Mouse (Mus musculus) kidney, postnatal 4 days (tissue): ENCODE measurements around the gene Psmd1.
"Not testable (repeated sequence)": the region's sequence is repeated elsewhere in the genome, so short reads cannot be mapped to it uniquely, and the experiment has no call there.

ENCODE experiments used
- DNase-seq, 2 experiments: peaks; one replicate each; pipeline ENCODE4 v3.0.0; 2021; ENCODE audit warnings: mixed read lengths in 2 of 2

The Psmd1 gene

DNA sequence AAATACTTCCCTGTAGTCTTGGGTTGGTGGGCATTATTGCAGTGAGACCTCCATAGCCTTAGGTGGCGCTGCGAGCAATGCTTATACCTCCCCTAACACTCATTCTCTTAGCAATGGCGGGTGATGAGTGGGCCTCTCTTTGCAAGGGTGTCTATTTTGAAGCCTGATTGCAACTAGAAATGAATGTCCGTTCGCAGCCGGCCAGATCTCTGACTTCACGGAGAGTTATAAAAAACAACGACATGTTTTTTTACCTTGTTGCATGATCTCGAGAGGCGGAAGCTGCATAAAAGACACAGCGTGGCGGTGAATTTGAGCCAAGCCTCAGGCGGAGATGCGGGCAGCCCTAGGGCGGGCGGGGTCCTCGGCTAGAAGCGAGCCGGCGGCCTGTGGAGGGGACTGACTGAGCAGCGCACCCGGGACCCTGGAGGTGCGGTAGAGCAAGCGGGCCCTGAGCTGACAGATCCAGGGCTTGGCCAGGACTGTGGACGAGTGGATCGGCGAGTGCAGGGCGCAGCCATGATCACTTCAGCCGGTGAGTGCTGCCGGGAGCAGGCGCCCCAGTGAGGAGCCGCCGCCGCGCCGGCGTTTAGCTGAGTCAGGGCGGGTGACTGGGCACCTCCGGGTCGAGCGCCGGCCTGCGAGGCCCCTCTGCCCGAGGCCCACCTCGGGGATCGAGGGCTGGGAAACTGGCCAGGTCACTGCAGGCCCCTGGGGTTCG lies at the start of gene Psmd1:
Psmd1 (plus strand) TSS at position 117 of the 721 bp plus-strand sequence.
- DNase-seq = peak; percentile 94

DNA sequence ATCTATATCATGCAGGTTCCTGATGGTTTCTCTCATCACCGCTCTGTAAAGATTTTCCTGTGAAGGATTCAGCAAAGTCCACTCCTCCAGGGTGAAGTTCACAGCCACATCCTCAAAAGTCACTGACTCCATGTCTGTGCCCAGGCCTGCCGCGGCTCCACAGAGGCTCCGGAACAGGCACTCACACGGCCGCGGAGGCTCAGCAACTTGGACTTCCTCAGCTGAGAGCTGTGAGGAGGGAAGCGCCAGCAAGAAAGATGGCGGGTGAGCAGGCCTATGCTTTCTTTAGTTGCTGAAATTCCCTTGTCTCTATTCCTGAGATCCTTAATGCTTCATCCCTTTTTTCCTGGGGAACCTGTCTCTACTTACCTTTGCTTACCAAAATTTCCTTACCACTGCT lies 48.4 kb upstream of the Psmd1 start:
- DNase-seq = not testable (repeated sequence)

DNA sequence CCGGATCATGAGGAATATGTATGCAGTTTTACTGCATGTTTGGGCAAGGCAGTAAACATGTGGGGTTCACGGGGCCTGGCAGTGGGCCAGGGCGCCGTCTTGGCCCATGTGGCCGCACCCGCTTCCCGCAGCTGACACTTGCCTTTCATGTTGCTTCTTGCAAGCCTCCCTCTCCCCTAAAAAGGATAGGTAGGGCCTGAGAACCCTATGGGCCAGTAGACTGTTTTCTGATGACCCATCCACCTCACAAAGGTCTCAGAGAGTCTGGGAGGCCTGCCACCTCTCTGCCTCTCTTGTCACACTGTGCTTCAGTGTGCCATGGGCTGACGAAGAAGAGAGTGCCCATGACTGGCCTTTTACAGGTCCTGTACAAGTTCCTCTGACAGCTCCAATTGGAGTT lies 47.7 kb upstream of the Psmd1 start, which contains the start of gene Spata3:
Spata3 (plus strand) TSS at position 301 of the 400 bp plus-strand sequence.
- DNase-seq = no peak

DNA sequence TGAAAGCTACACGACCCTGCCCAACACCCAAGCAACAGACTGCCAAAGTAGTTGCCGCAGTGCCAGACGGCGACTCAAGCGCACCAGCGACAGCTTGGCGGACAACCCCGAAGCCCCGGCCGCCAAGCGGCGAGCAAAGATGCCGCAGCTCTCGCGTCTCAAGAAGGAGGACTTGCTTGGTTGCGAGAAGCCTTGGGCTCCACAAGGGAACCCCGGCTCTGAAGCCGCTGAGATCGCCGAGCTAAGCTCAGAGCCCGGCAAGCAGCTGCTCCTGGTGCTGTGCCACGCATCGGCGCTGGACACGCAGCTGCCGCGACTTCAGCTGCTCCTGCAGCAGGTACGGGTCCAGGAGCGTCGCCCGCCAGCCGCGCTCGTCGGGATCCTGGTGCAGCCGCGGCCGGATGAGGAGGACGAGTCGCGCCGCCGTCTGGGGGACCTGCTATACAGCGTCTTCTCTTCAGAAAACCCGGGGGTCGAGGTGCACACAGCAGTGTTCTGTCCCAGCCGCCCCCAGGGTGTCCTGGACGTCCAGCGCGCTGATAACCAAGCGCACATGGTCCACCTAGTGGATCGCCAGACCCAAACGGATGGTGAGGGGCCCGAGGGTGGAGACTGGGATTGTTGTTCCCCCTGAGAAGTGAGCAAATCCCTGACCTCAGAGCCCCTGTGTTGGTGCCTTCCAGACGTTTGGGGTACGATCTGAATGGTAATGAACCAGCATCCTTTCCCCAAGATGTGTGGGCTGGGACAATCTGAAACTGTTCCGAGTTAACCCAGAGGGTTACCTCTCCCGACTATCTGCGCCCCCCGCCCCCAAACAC lies 45.7 kb upstream of the Psmd1 start:
- DNase-seq = peak; percentile 70 to 79

DNA sequence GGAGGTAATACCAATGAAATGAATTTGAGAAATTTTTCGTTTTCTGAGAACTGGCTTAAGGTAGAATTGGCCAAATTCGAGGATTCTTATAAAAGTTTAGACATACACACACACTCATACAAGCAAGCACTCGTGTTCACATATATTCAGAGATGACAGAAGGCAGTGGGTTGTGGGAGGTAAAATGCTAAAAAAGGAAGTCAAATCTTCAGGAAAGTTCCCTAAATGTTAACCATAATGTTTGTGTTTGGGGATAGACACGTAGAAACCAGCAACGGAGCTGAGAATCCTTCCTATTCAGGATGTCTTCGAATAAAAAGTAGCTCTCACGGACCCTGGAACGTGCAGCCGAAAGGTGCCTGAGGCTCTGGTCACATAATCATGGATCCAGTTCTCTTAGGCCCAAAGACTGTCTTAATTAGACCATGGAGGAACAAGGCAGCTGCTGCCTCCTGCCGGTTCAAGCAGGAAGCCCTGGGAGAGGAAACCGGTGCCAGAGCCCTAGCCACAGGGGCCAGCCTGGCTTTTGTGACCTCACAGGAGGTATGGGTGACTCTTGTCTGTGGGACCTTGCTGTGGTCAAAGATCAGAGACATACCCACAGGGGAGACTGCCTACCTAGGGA lies 42.7 kb upstream of the Psmd1 start:
- DNase-seq = no peak

DNA sequence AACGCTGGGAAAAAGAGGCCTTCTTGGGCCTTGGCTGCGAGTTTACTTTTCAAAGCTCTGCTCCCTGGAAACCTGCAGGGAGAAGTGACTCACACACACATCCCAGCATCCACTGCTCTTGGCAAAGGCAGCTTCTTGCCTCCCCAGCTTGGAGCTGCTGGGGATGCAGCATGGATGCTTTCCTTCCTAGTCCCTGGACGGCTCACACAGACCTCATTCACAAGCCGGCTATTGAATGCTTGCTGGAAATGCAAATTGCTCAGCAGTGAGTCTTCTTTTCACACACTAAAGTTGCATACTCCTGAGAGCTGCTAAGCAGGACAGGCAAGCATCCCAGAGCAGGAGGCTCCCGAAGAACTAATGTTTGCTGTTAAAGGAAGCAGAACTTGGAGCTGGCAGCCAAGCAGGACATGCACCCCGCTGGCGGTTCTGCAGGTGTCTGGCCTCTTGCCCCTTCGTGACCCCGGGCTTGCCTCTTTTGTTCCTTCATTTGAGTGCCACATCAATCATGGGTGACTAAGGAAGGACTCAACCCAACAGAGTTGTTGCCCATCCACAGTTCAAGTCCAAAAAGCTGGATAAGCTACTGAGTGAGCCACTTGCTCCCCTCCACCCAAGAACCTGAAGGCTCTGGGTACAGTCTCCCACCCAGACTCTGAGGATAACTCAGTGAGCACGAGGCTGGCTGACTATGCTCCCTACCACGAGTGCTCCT lies 31.8 kb upstream of the Psmd1 start:
- DNase-seq = no peak

DNA sequence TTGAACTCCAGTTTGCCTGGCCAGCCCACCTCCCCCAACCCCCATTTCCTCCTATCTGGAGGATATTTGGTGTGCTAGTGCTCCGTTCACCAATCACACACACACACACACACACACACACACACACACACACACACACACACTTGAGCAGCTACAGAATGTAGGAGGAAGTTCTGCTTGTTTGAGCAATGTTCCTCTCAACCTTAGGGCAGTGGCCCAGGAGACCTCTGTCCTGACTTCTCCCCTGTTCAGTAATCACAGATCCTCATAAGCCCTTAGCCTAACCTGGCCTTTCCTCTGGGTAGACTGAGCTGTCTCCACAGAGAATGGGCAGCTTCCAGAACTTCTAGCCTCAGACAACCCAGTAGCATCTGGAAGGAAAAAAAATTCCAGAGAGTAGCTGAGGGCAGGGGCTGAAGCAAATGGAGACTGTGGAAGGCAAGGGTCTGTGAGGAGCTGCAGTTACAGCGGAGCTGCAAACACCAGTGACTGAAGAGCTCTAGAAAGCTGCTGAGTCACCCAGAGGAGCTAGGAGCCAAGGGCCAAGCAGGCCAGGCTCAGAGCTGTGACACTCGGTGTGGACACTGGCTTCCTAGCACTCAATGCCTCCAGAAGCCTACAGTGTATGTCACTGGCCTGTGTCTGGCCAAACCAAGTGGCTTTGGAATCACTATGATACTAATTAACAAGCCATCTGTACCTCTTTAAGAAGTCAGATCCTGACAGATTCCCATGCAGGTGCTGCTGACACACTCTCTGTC lies 25.8 kb upstream of the Psmd1 start:
- DNase-seq = no peak

DNA sequence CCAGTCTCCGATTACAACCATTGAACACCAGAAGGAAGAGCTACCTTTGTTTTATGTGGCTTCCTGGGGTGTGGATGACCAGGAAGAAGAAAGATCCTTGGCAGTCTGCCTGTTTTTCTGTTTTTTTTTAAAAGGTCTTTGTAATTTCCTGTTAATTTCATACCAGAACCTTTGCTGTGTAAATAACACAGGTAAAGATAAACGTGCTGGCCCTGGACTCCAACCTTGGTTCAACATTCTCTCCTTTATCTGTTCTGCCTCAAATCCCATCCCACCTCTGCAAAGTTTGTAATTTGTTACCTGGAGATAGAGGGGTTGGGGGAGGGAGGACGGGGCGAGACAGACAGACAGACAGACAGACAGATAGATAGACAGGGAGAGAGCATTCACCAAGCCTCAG lies 24.1 kb upstream of the Psmd1 start:
- DNase-seq = no peak

DNA sequence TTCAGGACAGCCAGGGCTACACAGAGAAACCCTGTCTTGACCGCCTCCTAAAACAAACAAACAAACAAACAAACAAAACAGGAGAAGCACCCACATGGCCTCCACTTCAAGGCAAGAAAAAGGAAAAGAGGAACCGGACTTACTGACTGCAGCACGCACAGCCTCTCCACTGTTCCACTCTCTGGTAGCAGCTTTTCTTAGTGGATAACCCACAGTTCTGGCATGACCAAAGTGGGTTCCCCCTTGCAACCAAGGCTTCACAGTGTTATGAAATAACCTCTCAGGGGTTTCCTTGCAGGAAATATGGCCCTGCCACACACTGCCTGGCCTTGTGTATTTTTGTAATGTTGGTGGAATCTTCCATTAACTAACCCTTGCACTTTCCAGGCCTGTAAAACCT lies 23.4 kb upstream of the Psmd1 start:
- no peak for DNase-seq

DNA sequence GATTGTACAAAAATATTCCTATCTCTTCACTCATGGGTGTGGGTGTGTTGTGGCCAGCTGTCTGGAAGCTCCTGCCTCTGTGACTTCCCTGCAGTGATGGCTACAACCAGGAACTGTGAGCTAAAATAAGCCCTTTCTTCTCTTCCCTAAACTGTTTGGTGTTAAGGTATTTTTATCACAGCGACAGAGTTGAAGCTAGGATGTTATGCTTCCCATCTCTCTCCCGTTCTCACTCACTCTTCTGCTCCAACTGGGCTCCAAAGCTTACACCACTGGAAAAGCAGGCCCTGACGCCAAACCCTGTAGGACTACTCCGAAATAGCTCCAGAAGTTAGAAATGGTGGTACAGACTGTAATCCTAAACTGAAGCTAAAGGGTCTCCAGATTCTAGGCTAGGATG lies 19.1 kb upstream of the Psmd1 start:
- DNase-seq = no peak

DNA sequence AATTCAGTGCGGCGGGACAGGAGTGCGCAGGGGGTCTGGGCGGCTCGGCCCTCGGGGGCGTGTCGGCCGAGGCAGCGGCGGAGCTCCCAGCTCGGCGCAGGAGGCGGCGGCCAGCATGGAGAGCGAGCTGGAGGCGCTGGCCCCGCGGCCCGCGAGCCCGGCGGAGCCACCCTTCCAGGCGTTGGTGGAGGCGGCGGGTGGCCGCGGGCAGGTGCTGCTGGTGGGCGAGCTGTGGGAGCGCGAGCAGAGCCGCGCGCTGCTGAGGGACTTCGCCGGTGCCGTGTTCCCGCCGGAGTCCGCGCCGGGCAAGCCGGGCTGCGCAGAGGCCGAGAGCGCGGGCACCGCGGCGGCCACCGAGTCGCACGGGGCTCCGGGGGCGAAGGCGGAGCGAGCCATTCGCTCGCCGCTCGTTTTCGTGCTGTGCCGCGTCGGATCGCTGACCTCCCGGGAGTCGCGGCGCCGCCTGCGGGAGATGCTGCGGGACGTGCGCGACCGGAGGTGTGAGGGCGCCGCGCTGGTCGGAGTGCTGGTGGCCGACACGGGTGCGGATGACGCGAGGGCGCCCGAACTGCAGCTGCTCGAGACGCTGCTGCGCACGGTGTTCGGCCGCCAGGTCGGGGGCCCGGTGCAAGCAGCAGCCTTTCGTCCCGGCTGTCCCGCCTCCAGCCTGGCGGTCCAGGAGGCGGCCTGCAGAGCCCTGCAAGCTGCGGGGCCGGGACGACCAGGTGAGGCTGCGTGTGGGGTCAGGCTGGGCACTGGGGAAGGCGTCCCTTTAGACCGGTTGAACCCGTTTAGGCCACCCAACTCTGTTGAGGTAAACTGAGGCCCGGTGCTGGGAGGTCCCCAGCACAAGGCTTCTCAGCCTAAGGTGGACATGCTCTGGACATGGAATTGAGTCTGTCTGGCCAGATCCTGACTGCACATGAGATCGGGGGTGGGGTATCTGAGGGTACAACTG lies 18.1 kb upstream of the Psmd1 start, which contains the start of gene 2810459M11Rik:
2810459M11Rik (plus strand) TSS at position 16 of the 958 bp plus-strand sequence.
- peak; percentile 55 to 67 for DNase-seq

DNA sequence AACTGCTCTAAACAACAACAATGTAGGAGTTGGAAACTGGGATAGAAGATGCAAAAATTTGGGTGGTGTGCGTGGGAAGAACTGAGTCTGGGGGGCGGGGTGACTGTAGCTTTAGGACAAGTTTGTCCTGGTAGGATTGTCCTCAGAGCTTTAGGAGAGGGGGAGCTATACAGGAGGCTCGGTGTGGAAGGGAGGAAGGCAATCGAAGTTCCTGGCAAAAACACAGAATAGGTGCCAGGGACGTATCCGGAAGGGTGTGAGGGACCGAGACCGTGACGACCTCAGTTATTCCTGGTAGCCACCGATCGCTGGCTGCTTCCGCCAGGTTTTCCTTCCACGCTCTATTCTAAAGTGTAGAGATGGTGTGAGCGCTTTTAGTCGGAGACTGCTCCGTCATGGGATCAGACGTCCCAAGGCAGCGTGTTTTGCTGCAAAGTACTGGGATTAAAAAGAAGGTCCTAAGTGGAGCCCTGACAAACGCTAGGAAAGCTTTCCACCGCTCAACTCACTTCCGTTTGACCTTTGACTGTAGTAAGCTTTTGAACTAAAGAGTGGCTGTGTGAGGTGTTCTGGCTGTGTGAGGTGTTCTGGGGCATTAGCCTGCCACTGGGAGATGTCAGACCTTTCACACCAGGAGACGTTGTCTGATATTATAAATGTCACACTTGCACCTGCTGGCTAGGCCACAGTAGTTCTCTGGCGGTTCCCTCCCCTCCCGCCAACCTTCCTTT lies 17.2 kb upstream of the Psmd1 start:
- peak in 1 of 2 experiments; percentile 10 for DNase-seq

DNA sequence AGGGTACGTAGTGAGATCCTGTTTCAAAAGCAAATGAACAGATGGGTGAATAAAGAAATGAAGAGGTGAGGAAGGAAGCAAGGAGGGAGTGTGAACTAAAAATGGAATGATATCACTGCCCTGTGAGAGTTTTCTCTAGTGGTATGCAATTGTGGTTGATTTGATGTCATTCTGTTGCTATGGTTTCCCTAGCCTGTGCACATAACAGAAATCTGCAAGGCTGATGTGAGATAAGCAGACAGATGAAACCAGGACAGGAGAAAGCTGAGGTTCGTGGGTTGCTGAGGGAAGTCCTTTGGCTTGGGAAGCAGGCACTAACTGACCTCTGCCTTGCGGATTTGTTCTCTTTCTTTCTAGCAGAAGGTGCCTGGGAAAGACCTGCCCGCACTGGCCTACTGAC lies 16.0 kb upstream of the Psmd1 start:
- no peak for DNase-seq

DNA sequence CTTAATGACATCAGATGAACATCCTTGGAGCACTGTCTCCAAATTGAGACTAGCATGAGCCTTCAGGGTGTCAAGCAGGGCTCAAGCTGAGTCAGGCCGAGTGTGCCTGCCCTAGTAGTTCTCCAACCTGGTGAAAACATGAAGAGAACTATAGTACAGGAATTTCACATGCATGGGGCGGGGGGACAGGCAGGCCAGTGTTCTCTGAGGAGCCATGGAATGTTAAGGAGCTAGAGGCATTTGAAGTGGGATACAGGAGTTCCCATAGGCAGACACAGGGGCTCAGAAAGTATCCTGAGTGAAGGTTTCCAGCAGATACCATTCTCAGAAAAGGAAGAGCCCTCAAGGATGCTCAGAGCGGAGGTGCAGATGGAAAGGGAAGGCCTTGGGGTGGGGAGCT lies 15.4 kb upstream of the Psmd1 start:
- no peak for DNase-seq

DNA sequence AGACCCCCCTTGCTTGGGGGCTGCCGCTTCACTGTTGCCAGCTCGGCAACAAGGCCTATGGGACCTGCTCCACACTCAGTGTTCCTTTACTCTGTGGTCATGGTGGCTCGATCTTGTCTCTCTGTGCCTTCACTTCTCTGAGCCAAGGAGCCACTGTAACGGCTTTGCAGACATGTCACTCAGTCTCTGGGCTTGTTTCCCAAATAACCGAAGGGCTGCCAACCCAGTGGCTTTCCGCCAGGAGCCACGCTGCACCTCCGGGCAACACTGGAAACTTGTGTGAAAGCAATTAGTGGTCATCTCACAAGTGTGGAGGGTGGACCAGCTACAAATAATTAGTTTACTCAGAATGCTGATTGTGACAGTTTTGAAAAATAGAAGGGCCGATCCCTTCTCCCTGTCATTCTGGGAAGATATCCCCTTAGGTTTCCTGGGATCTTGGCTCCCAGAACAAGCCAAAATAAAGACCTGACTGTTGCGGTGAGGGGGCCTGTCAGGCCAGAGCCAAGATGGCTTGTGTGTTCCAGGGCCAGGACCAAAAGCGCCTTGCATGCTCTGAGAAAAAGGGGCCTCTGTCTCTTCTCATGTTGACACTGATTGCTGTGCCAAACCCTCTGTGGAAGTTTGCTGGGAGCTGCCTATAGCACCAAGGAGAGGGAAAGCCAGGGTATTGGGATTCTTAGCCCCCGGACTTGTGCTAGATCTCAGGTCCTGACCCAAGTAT lies 10.8 kb upstream of the Psmd1 start:
- no peak for DNase-seq

DNA sequence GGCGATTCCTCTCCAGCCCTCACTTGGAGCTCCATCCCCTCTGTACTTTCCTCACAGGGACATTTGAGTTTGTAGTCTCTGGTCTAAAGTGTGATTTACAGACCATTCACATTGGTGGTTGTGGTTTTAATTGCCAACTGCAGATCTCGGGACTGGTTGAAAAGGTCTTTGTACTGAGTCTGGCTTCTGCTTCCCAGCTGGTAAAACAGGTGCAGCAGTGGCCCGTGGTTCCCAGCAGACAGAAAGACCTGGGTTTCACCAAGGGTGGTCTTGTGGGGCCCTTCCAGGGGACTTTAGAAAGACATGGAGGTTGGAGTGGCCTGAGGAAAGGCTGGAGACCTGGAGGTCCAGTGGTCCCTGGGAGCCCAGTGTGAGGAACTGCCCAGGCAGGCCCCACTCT lies 9.2 kb upstream of the Psmd1 start:
- no peak for DNase-seq

DNA sequence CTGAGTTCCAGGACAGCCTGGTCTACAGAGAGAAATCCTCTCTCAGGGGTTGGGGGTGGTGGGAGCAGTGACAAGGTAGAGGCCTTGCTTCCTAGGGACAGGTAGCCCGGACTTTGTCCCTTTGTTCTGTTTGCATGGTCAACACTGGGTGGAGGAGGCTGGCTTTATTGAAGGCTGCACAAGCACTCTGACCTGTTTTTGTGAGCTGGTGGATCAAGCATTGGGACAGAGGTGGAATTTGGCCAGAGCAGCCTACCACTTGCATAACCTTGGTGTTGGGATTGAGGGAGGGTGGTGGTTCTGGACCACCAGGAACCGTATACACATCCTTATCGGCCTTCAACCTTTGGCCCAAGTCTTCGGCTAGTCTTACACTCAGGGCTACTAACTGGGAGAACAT lies 7.9 kb upstream of the Psmd1 start:
- no peak for DNase-seq

DNA sequence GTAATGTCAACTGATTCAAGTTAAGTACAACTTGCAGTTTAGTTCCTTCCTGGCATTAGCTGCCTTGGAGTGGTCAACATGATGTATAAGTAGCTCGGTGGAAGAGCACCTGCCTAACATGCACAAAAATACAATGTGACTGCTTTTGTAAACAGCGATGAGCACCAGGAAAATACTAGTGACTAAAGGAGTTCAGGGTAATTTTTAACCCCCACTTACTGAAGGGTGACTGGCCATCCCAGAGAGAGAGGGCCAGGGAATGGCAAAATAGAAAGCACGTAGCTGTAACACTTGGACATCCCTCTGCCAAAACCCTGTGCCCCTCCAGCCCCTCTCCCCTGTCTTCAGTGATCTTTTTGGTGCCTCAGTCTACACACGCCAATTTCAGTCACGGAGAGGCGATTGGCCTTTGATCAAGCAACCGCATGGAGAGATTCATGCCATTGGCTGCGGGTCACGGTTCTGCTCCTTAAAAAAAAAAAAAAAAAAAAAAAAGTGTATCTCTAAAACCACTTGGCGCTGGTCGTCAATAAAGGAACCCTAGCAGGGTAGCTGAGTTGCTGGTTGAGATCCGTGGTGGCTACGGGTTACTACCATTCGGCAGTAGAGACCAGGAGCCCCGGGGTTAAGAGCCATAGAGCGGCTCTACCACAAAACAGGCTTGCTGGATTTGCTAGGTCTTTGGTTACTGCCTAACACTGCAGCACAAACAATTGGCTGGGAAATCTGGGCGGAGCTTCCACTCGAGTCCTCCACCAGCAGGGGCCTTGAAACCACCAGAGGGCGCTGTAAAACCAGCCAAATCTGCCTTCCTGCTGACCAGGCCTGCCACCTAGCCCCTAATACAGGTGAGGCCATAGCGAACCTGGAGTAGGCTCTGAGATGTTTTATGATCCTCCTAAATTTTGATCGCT lies 5.1 kb upstream of the Psmd1 start:
- DNase-seq = peak; percentile 98
